Mouse (Mus musculus) forebrain, embryonic 14.5 days (tissue): ENCODE data around the gene Fgfr2. TPM values are rescaled to one million over a fixed set of nuclear protein-coding genes. Genes with fewer than 3 reads are reported as not detected.

Experiments used
- ATAC-seq: fragments of 200-750 bp; cut with Nextera tagmentation; 2 replicates; pipeline ENCODE4 v1.8.0; 2017; ENCODE audit warnings: mild to moderate bottlenecking, moderate library complexity
- DNase-seq: peaks from one replicate; pipeline ENCODE4 v3.0.0-alpha.2; 2015; ENCODE audit warnings: low spot score
- H3K27ac ChIP-seq: fragments of 300-500 bp; sonication (generic); 2 replicates; pipeline ENCODE4 v1.5.1; 2014; ENCODE audit warnings: low read depth, mild to moderate bottlenecking, control low read depth, low read length, moderate library complexity
- H3K27me3 ChIP-seq: fragments of 300-500 bp; sonication (generic); replicated peaks from 2 replicates; pipeline ENCODE4 v1.6.1; 2014; ENCODE audit warnings: low read length, control low read depth, mixed read lengths; ENCODE audit not compliant: control insufficient read depth, insufficient read depth
- H3K36me3 ChIP-seq: fragments of 300-500 bp; sonication (generic); 2 replicates; pipeline ENCODE4 v1.6.1; 2014; ENCODE audit warnings: low read length, control low read depth; ENCODE audit not compliant: control insufficient read depth, insufficient read depth
- H3K4me1 ChIP-seq: fragments of 300-500 bp; sonication (generic); 2 replicates; pipeline ENCODE4 v1.6.1; 2014; ENCODE audit warnings: antibody characterized with exemption, low read length, control low read depth; ENCODE audit not compliant: control insufficient read depth, insufficient read depth
- H3K4me2 ChIP-seq: fragments of 300-500 bp; sonication (generic); 2 replicates; pipeline ENCODE4 v1.6.1; 2014; ENCODE audit warnings: mild to moderate bottlenecking, control low read depth, low read length
- H3K4me3 ChIP-seq: fragments of 300-500 bp; sonication (generic); 2 replicates; pipeline ENCODE4 v1.5.1; 2014; ENCODE audit warnings: low read depth, low read length, control low read depth
- H3K9ac ChIP-seq: fragments of 300-500 bp; sonication (generic); 2 replicates; pipeline ENCODE4 v1.6.1; 2014; ENCODE audit warnings: mild to moderate bottlenecking, low read length, control low read depth, moderate library complexity
- H3K9me3 ChIP-seq: fragments of 300-500 bp; sonication (generic); replicated peaks from 2 replicates; pipeline ENCODE4 v1.6.1; 2016; ENCODE audit warnings: low read length, control low read depth, mixed read lengths; ENCODE audit not compliant: control insufficient read depth
- WGBS: fragments of 180-500 bp; shearing (Covaris S2); extraction: QIAGEN DNeasy Blood & Tissue Kit; methylation state at CpG from one replicate; pipeline ENCODE4 v1.1.7; 2014; 5-methylcytosine and 5-hydroxymethylcytosine counted together
- polyA plus RNA-seq: library from polyadenylated mRNA; unstranded; fragments of >200 nt; fragmentation: Nextera tagmentation; extraction: Ambion mirVana; gene quantifications from 2 replicates; pipeline ENCODE4 v1.2.1, GENCODE M21; 2014

Fgfr2 gene
- polyA plus RNA-seq, 1 experiment from 2014 or later = 35.9 TPM

DNA sequence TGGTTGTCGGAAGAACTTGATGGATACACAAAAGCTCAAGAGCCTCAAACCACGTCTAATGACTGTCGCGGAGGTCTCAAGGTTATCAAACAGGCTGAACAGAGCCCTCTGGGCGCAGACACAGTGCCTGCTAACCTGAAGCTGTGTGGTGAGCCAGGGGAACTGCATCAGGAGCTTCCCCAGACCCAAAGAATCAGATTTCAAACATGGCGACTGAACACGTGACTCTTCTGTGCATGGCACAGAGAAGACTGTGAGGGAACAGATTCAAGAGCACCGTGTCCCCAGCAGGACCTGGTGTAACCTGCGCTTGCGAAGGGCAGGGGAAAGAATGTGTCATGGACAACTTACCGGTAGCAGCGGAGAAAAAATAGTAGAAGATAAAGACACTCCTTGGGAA, 1805.6 kb downstream of the Fgfr2 start:
- 78% methylated on average over 12 of the region's 12 CpGs for WGBS
- Histone ChIP-seq H3K27me3 (no peaks in the 10 kb centered on the region), H3K27ac (no peak overlapping the region), H3K9ac (no peak overlapping the region), H3K36me3 (no peaks in the 10 kb centered on the region), H3K4me2 (no peak overlapping the region), H3K4me1 (no peaks in the 10 kb centered on the region), H3K9me3 (no peaks in the 10 kb centered on the region), H3K4me3 (no peak overlapping the region)
- no peak for DNase-seq
- ATAC-seq = no peak

DNA sequence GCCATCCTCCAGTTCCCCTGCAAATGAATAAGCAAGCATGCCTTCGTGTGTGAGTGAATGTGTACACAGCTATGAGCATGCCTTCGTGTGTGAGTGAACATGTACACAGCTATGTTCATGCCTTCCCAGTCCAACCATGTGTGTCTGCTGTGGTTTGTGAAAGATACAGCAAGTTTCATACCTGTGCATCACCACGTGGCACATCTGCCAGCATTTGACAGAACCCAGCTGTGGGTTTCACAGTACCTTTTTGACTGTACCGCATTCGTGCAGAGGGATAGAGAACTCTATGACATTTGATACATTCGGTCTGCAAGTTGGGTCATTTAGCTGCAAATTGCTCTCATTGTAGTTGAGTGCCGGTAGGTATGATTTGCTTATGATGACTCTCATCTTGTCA, 1808.7 kb downstream of the Fgfr2 start:
- DNase-seq = no peak

DNA sequence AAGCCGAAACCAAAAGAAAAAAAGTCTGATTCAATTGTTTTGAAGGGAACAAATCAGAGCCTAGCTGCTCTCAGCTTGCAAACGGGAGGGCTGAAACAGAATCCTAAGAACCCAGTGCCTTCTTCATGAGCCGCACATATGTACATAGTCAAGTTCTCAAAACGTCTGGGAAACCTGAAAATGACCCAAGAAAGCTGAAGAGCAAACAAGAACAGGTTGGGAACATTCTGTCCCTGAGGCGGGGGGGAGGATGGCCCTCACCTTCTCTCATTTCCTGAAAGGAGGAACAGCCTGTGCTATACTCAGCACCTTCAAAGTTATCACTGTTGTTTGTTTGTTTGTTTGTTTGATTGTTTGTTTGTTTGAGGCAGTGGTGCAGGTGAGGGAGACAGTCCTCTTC, 1816.4 kb downstream of the Fgfr2 start:
- Histone ChIP-seq H3K36me3 (no peaks in the 10 kb centered on the region), H3K4me3 (no peak overlapping the region), H3K4me2 (no peak overlapping the region), H3K4me1 (no peaks in the 10 kb centered on the region), H3K9ac (no peak overlapping the region), H3K27me3 (no peaks in the 10 kb centered on the region), H3K9me3 (no peaks in the 10 kb centered on the region), H3K27ac (no peak overlapping the region)
- WGBS = 82% methylated on average over 5 of the region's 5 CpGs
- no peak for ATAC-seq
- no peak for DNase-seq

More for the DNA sequence above, 1808.7 kb downstream of the Fgfr2 start:
- H3K4me1 ChIP-seq = no peaks in the 10 kb centered on the region
- H3K9ac ChIP-seq = no peak overlapping the region
- no peak overlapping the region for H3K4me3 ChIP-seq
- 84% methylated on average over 7 of the region's 7 CpGs for WGBS
- no peak overlapping the region for H3K4me2 ChIP-seq
- no peak for ATAC-seq
- H3K27ac ChIP-seq = no peak overlapping the region
- H3K36me3 ChIP-seq = no peaks in the 10 kb centered on the region
- H3K9me3 ChIP-seq = no peaks in the 10 kb centered on the region
- no peaks in the 10 kb centered on the region for H3K27me3 ChIP-seq

DNA sequence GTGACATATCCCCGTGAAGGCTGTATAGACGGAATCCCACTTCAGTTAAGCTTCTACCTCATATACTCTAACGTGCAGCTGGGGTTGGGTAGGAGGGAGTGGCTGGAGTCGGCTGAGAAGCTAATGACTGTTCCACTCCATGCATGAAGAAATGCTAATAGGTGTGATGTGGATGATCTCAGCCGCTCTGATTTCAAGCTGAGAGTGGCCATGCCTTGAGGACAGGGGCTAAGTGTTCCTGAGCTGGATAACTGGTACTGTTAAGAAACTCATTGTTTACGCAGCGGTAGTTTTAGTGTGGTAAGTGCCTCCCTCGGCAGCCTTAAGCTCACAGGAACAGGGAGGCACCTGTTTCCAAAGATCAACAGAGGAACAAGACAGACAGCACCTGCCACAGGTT, 1819.8 kb downstream of the Fgfr2 start:
- H3K4me2 ChIP-seq = no peak overlapping the region
- no peak overlapping the region for H3K4me3 ChIP-seq
- no peaks in the 10 kb centered on the region for H3K9me3 ChIP-seq
- no peak overlapping the region for H3K9ac ChIP-seq
- no peaks in the 10 kb centered on the region for H3K4me1 ChIP-seq
- 84% methylated on average over 8 of the region's 8 CpGs for WGBS
- H3K27me3 ChIP-seq = no peaks in the 10 kb centered on the region
- ATAC-seq = no peak
- no peaks in the 10 kb centered on the region for H3K36me3 ChIP-seq
- no peak overlapping the region for H3K27ac ChIP-seq
- no peak for DNase-seq

DNA sequence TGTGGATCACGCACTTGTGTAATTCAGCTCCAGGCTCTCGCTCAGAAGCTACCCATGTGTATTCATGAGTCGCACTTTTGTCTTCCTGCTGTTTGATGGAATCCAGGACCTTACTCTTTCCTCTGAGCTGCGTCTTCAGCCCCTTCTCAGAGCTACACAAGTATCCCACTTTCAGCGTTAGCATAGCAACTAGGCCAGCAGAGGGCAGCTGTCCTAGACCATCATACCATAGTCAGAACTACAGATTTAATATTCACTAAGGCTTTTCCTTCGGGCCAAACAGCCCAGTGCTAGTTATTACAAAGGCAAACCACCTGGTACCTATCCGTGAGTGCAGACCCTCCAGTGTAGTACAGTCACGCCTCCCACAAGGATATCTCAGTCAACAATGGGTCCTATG, 1826.0 kb downstream of the Fgfr2 start:
- H3K27ac ChIP-seq = no peak overlapping the region
- no peak overlapping the region for H3K4me3 ChIP-seq

DNA sequence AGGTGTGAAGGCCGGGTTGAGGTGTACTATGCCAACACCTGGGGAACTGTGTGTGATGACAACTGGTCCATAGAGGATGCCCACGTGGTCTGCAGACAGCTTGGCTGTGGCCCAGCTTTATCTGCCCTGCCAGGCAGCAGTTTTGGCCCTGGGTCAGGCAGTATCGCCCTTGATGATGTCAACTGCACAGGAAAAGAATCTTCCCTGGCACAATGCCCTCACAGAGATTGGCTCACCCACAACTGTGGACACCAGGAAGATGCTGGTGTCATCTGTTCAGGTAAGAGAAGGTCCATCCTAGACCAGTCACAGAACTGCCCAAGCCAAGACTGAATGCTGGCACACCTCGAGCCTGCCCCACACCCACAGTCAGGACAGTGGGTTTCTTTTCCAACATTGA, 1857.3 kb downstream of the Fgfr2 start:
- no peak for DNase-seq

More for the DNA sequence above, 1826.0 kb downstream of the Fgfr2 start:
- WGBS = 78% methylated on average over 8 of the region's 8 CpGs
- no peaks in the 10 kb centered on the region for H3K27me3 ChIP-seq
- DNase-seq (no peak), ATAC-seq (no peak)
- no peaks in the 10 kb centered on the region for H3K9me3 ChIP-seq
- H3K9ac ChIP-seq = no peak overlapping the region
- H3K4me2 ChIP-seq = no peak overlapping the region
- H3K4me1 ChIP-seq = no peaks in the 10 kb centered on the region
- no peaks in the 10 kb centered on the region for H3K36me3 ChIP-seq

DNA sequence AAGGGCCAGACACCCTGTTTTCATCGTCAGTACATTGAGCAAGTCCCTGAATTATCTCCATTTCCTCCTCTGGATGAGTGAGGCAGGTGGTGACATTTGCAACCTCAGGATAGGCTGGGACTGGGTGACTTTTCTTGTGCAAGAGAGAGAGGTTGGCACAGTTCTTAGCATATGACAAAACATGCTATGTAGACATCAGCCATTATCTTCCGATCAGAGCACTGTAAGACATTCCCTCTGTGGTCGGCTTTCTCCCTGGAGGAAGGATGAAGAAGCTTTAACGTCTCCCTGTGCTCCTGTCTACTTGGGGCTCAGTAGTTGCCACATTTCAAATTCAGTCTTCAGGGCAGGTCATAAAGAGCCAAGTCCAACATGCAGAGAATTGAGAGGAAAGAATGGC, 1858.9 kb downstream of the Fgfr2 start:
- no peak overlapping the region for H3K4me3 ChIP-seq
- ATAC-seq (no peak), DNase-seq (no peak)
- H3K9me3 ChIP-seq = no peaks in the 10 kb centered on the region
- H3K27ac ChIP-seq = no peak overlapping the region
- H3K36me3 ChIP-seq = no peaks in the 10 kb centered on the region
- 88% methylated on average over 4 of the region's 4 CpGs for WGBS
- no peaks in the 10 kb centered on the region for H3K4me1 ChIP-seq
- no peak overlapping the region for H3K4me2 ChIP-seq
- no peak overlapping the region for H3K9ac ChIP-seq
- no peaks in the 10 kb centered on the region for H3K27me3 ChIP-seq

More for the DNA sequence above, 1857.3 kb downstream of the Fgfr2 start:
- ATAC-seq = no peak
- Histone ChIP-seq H3K9me3 (no peaks in the 10 kb centered on the region), H3K9ac (no peak overlapping the region), H3K4me3 (no peak overlapping the region), H3K27me3 (no peaks in the 10 kb centered on the region), H3K4me2 (no peak overlapping the region), H3K27ac (no peak overlapping the region), H3K4me1 (no peaks in the 10 kb centered on the region), H3K36me3 (no peaks in the 10 kb centered on the region)
- WGBS = 78% methylated on average over 4 of the region's 4 CpGs

DNA sequence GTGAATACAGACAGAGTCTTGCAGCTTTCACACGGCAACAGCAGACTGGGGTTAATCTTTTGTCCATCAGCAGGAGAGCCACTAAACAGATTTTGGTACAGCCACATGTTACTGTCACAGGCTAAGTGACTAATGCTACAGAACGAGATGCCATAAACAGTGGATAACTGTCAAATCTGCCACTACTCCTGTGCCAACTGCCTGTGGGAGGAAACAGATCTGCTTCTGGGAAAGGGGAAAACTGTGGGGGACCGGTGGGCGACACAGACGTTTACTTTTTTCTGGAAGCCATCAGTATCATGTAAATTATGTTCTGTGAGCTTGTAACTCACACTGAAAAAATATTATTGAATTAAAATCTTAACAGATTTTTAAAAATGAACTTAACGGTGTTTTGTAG, 1862.2 kb downstream of the Fgfr2 start:
- H3K4me1 ChIP-seq = no peaks in the 10 kb centered on the region
- no peak overlapping the region for H3K4me3 ChIP-seq
- no peak overlapping the region for H3K9ac ChIP-seq
- H3K36me3 ChIP-seq = no peaks in the 10 kb centered on the region
- H3K27ac ChIP-seq = no peak overlapping the region
- peak; percentile 33 for DNase-seq
- H3K4me2 ChIP-seq = no peak overlapping the region
- 62% methylated on average over 6 of the region's 6 CpGs for WGBS
- no peak for ATAC-seq
- H3K27me3 ChIP-seq = no peaks in the 10 kb centered on the region
- H3K9me3 ChIP-seq = no peaks in the 10 kb centered on the region

DNA sequence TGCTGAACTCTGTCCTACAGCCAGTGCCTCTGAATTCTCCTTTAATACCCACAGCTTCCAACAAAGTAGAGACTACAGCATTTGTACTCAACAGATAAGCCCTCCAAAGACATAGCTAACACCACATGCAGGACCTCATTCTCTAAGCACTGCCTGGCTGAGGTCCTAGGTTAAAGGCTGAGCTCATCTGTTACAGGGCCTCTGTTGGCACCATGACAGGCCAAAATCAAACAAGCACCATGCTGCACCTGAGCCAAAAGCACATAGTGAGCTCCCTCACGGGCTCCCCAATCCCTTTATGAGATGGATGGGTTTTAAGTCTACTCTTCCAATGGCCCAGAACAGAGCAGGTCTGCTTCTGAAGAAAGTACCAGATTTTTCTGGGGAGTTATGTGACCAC, 1865.8 kb downstream of the Fgfr2 start:
- Histone ChIP-seq H3K36me3 (no peaks in the 10 kb centered on the region), H3K4me2 (no peak overlapping the region), H3K9me3 (no peaks in the 10 kb centered on the region), H3K27ac (no peak overlapping the region), H3K27me3 (no peaks in the 10 kb centered on the region), H3K4me3 (no peak overlapping the region), H3K9ac (no peak overlapping the region), H3K4me1 (no peaks in the 10 kb centered on the region)
- WGBS = 56% methylated on average over 1 of the region's 1 CpGs
- no peak for ATAC-seq
- DNase-seq = no peak
